Mouse (Mus musculus) cerebellum, adult 2 months (tissue): Measurements from ENCODE around the gene Hsd17b11.

Experiments
- CTCF ChIP-seq: fragments of 200-500 bp; IDR thresholded peaks from 2 replicates; pipeline ENCODE4 v1.5.1; 2011; ENCODE audit warnings: low read depth, mild to moderate bottlenecking, control low read depth, low read length, moderate library complexity, borderline replicate concordance; ENCODE audit not compliant: insufficient read depth
- POLR2A ChIP-seq: fragments of 200-500 bp; IDR thresholded peaks from 2 replicates; pipeline ENCODE4 v1.6.1; 2011; ENCODE audit warnings: low read length, control low read depth, borderline replicate concordance; ENCODE audit not compliant: insufficient read depth

DNA sequence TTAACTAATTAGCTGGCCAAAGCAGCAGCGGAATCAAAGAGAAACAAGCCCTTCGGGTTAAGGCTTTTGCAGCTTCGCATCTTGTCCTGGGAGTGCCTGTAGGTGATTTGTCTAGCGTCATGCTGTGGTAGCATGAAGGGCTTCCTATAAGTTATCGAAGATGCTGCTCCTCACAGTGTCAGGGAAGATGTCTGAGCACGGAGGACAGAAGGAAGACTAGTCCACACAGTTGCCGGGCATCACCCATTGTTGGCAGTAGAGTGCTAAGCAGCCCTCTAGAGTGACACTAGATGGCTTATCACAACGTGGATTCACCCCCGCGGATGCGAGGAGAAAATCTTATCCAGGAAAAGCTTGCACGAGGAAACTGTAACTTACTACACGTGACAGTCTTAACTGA is 48.9 kb downstream of the Hsd17b11 start:
- TF ChIP-seq POLR2A (no peak), CTCF (no peak)
